Mouse (Mus musculus): ENCODE data around the gene Zic4. TPM values are rescaled to one million over a fixed set of nuclear protein-coding genes. Genes with fewer than 3 reads are reported as not detected.

Zic4 gene
- total and polyA plus RNA-seq, 2 experiments from 2014 or later: 48.1 to 99.2 TPM

GRCm38 (mm10) chr9:91352786-91353185, 9.4 kb upstream of the Zic4 start:
- peak; percentile 39 for DNase-seq

GRCm38 (mm10) chr9:91353551-91354433, 8.4 kb upstream of the Zic4 start:
- 23% methylated on average over 37 of the region's 37 CpGs for WGBS
- no peak overlapping the region for H3K9ac ChIP-seq
- peak; percentile 42 for DNase-seq
- no peaks in the 10 kb centered on the region for H3K9me3 ChIP-seq (ENCODE audit: low read length)
- H3K4me2 ChIP-seq (ENCODE audit: low read depth): peak overlapping the region; percentile 36
- no peak overlapping the region for H3K4me3 ChIP-seq (ENCODE audit: low read depth, low read length)
- no peaks in the 10 kb centered on the region for H3K36me3 ChIP-seq (ENCODE audit: insufficient read depth)
- H3K27me3 ChIP-seq (ENCODE audit: insufficient read depth, low read length): peaks cover 64% of the 10 kb centered on the region
- no peaks in the 10 kb centered on the region for H3K4me1 ChIP-seq (ENCODE audit: insufficient read depth)
- H3K27ac ChIP-seq (ENCODE audit: low read depth, low read length): peak overlapping the region; percentile 66; the same call in 1 of the 2 replicates
- TF ChIP-seq CTCF (IDR thresholded peaks at IDR 0.05; ENCODE audit: low read depth): no peak
- no peak; the same call in 1 of the 2 replicates for ATAC-seq

More at GRCm38 (mm10) chr9:91352786-91353185, 9.4 kb upstream of the Zic4 start:
- peak overlapping the region; percentile 2; the same call in 1 of the 2 replicates for H3K4me2 ChIP-seq (ENCODE audit: low read depth)
- 0 out of 2 replicates have a peak overlapping the region, but pooled peaks have one; percentile 14 for H3K9ac ChIP-seq
- 15% methylated on average over 15 of the region's 15 CpGs for WGBS
- no peak overlapping the region for H3K4me3 ChIP-seq (ENCODE audit: low read depth, low read length)
- no peak for TF ChIP-seq CTCF (IDR thresholded peaks at IDR 0.05; ENCODE audit: low read depth)
- H3K36me3 ChIP-seq (ENCODE audit: insufficient read depth): no peaks in the 10 kb centered on the region
- ATAC-seq: no peak
- H3K27ac ChIP-seq (ENCODE audit: low read depth, low read length): peak overlapping the region; percentile 29; the same call in 1 of the 2 replicates
- H3K9me3 ChIP-seq (ENCODE audit: low read length): no peaks in the 10 kb centered on the region
- peaks cover 59% of the 10 kb centered on the region for H3K27me3 ChIP-seq (ENCODE audit: insufficient read depth, low read length)
- no peaks in the 10 kb centered on the region for H3K4me1 ChIP-seq (ENCODE audit: insufficient read depth)

- peaks cover 71% of the 10 kb centered on the region for H3K27me3 ChIP-seq (ENCODE audit: insufficient read depth, low read length)
- 30% methylated on average over 22 of the region's 22 CpGs for WGBS
- peak; percentile 43 for DNase-seq
These were observed 7.6 kb upstream of the Zic4 start for GRCm38 (mm10) chr9:91354434-91355269.

GRCm38 (mm10) chr9:91355270-91355589, 7.0 kb upstream of the Zic4 start:
- WGBS: 1% methylated on average over 7 of the region's 7 CpGs
- Histone ChIP-seq H3K4me1 (ENCODE audit: insufficient read depth) (no peaks in the 10 kb centered on the region), H3K4me2 (ENCODE audit: low read depth) (peak overlapping the region; percentile 48), H3K4me3 (ENCODE audit: low read depth, low read length) (peak overlapping the region; percentile 30), H3K9me3 (ENCODE audit: low read length) (no peaks in the 10 kb centered on the region), H3K36me3 (ENCODE audit: insufficient read depth) (no peaks in the 10 kb centered on the region), H3K27ac (ENCODE audit: low read depth, low read length) (peak overlapping the region; percentile 36; the same call in 1 of the 2 replicates), H3K9ac (no peak overlapping the region), H3K27me3 (ENCODE audit: insufficient read depth, low read length) (peaks cover 69% of the 10 kb centered on the region)
- no peak for TF ChIP-seq CTCF (IDR thresholded peaks at IDR 0.05; ENCODE audit: low read depth)
- DNase-seq: no peak
- ATAC-seq: no peak

More at GRCm38 (mm10) chr9:91354434-91355269, 7.6 kb upstream of the Zic4 start:
- Histone ChIP-seq H3K4me2 (ENCODE audit: low read depth) (peak overlapping the region; percentile 48), H3K9ac (no peak overlapping the region), H3K36me3 (ENCODE audit: insufficient read depth) (no peaks in the 10 kb centered on the region), H3K9me3 (ENCODE audit: low read length) (no peaks in the 10 kb centered on the region), H3K27ac (ENCODE audit: low read depth, low read length) (0 out of 2 replicates have a peak overlapping the region, but pooled peaks have one; percentile 54), H3K4me3 (ENCODE audit: low read depth, low read length) (no peak overlapping the region), H3K4me1 (ENCODE audit: insufficient read depth) (no peaks in the 10 kb centered on the region)
- TF ChIP-seq CTCF (IDR thresholded peaks at IDR 0.05; ENCODE audit: low read depth): no peak
- no peak for ATAC-seq

- peak overlapping the region; percentile 36; the same call in 1 of the 2 replicates for H3K27ac ChIP-seq (ENCODE audit: low read depth, low read length)
- DNase-seq (peak; percentile 86), ATAC-seq (peak; percentile 71)
- H3K36me3 ChIP-seq (ENCODE audit: insufficient read depth): no peaks in the 10 kb centered on the region
- H3K9me3 ChIP-seq (ENCODE audit: low read length): no peaks in the 10 kb centered on the region
- H3K4me2 ChIP-seq (ENCODE audit: low read depth): peak overlapping the region; percentile 48
- H3K4me1 ChIP-seq (ENCODE audit: insufficient read depth): no peaks in the 10 kb centered on the region
- WGBS: 1% methylated on average over 34 of the region's 35 CpGs
- peak overlapping the region; percentile 30 for H3K4me3 ChIP-seq (ENCODE audit: low read depth, low read length)
- peaks cover 63% of the 10 kb centered on the region for H3K27me3 ChIP-seq (ENCODE audit: insufficient read depth, low read length)
- no peak for TF ChIP-seq CTCF (IDR thresholded peaks at IDR 0.05; ENCODE audit: low read depth)
- H3K9ac ChIP-seq: no peak overlapping the region
These were observed 6.4 kb upstream of the Zic4 start for GRCm38 (mm10) chr9:91355629-91356352.

GRCm38 (mm10) chr9:91356353-91356740, 5.9 kb upstream of the Zic4 start:
- WGBS: 19% methylated on average over 4 of the region's 4 CpGs
- H3K4me1 ChIP-seq (ENCODE audit: insufficient read depth): no peaks in the 10 kb centered on the region
- no peak overlapping the region for H3K27ac ChIP-seq (ENCODE audit: low read depth, low read length)
- H3K9me3 ChIP-seq (ENCODE audit: low read length): no peaks in the 10 kb centered on the region
- no peak overlapping the region for H3K4me3 ChIP-seq (ENCODE audit: low read depth, low read length)
- H3K27me3 ChIP-seq (ENCODE audit: insufficient read depth, low read length): peaks cover 57% of the 10 kb centered on the region
- ATAC-seq (no peak), DNase-seq (no peak)
- H3K4me2 ChIP-seq (ENCODE audit: low read depth): 0 out of 2 replicates have a peak overlapping the region, but pooled peaks have one; percentile 48
- no peak overlapping the region for H3K9ac ChIP-seq
- TF ChIP-seq CTCF (IDR thresholded peaks at IDR 0.05; ENCODE audit: low read depth): no peak
- H3K36me3 ChIP-seq (ENCODE audit: insufficient read depth): no peaks in the 10 kb centered on the region

All from forebrain, postnatal 0 days (tissue).